Mouse (Mus musculus): Measurements from ENCODE around the gene A3galt2. TPM values are rescaled to one million over a fixed set of nuclear protein-coding genes. Genes with fewer than 3 reads are reported as not detected.

Gene A3galt2
- total and polyA plus RNA-seq, 2 experiments from 2014 or later: 0.05 to 0.38 TPM

DNA sequence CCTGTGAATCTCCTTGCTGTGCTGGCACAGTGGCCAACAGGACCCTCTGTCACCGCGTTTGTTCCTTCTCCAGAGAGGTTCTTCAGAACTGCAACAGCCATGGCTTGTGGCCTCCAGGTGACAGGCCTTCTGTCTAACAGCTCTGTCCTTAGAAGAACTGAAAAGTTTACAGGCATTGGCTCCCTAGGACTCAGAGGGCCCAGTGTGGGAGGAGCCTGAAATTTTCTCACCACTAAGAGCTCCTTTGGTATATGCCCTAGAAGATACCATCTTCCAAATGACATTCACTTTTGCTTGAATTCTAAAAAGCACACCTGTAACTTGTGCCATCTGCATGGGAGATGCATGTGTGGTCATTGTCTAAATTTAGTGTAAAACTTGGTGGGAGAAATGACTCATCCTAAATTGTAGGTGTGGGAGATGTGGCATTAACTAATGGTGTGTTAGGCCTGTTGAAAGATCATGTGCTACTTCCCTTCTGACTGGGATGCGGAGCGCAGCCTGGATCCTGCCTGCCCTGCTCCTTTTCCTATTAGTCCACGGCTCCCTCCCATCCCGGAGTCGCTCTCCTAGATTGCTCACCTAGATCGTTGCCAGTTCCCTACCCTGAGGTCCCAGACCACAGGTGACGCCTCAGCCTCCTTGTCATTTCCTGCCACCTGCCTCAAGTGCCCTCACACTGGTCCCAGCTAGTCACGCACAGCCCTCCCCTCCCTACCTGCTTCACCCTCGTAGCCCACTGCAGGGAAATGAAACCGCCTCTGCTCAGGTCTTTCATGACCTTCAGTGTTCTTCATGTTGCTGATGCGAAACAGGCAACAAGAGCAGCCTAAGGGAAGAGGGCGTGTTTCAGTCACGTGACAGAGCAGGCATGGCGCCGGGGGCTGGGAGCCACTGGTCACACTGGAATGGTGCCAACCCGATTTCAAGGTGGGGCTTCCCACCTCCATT is 20.2 kb upstream of the A3galt2 start:
- H3K9ac ChIP-seq (replicated peaks; ENCODE audit: low read length, poor library complexity, severe bottlenecking): peak overlapping the region; percentile 36; the same call in 1 of the 2 replicates
- peak overlapping the region; percentile 47 for H3K27ac ChIP-seq (ENCODE audit: low read depth, low read length)
- 51% methylated on average over 18 of the region's 18 CpGs for WGBS
- ATAC-seq (ENCODE audit: low FRiP score) (no peak), DNase-seq (ENCODE audit: low spot score) (no peak)
- peaks cover 2% of the 10 kb centered on the region; the same call in 1 of the 2 replicates for H3K36me3 ChIP-seq (ENCODE audit: insufficient read depth, low read length)
- no peak overlapping the region for H3K4me3 ChIP-seq (ENCODE audit: low read depth, low read length)
- TF ChIP-seq CTCF (IDR thresholded peaks at IDR 0.05): no peak
- H3K9me3 ChIP-seq (ENCODE audit: low read length): no peaks in the 10 kb centered on the region
- H3K4me1 ChIP-seq (ENCODE audit: insufficient read depth, low read length): peaks cover 37% of the 10 kb centered on the region
- H3K4me2 ChIP-seq (ENCODE audit: low read depth, low read length, poor library complexity, severe bottlenecking): 0 out of 2 replicates have a peak overlapping the region, but pooled peaks have one; percentile 6
- no peaks in the 10 kb centered on the region for H3K27me3 ChIP-seq (ENCODE audit: insufficient read depth, low read length)

DNA sequence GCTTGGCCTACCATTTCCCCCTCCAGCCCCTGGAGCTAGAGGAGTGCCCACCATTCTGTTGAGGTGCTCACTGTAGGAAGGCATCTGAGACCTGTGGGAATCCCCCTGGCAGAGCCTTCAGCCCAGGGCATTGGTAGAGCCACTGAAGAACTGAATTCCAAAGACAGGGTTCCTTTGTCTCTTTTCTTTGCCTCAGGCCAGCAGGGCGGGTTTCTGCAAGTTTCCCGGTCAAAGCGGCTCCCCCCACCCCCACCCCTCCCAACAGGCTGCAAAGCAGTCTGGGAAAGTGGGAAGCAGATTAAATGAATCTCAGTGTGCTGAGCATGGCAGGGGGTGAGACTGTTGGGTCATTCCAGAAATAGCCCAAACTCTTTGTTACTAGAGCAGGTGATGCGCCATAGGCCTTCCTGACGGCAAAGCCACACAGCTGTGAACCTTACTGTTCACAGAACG is 18.0 kb upstream of the A3galt2 start:
- Histone ChIP-seq H3K4me1 (ENCODE audit: insufficient read depth, low read length) (peaks cover 35% of the 10 kb centered on the region), H3K4me3 (ENCODE audit: low read depth, low read length) (no peak overlapping the region), H3K36me3 (ENCODE audit: insufficient read depth, low read length) (peaks cover 2% of the 10 kb centered on the region; the same call in 1 of the 2 replicates), H3K27ac (ENCODE audit: low read depth, low read length) (peak overlapping the region; percentile 70), H3K27me3 (ENCODE audit: insufficient read depth, low read length) (no peaks in the 10 kb centered on the region), H3K9ac (replicated peaks; ENCODE audit: low read length, poor library complexity, severe bottlenecking) (no peak overlapping the region), H3K4me2 (ENCODE audit: low read depth, low read length, poor library complexity, severe bottlenecking) (peak overlapping the region; percentile 16; the same call in 1 of the 2 replicates), H3K9me3 (ENCODE audit: low read length) (no peaks in the 10 kb centered on the region)
- WGBS: 2% methylated on average over 6 of the region's 6 CpGs
- ATAC-seq (ENCODE audit: low FRiP score) (no peak), DNase-seq (ENCODE audit: low spot score) (peak; percentile 40)
- TF ChIP-seq CTCF (IDR thresholded peaks at IDR 0.05): no peak

DNA sequence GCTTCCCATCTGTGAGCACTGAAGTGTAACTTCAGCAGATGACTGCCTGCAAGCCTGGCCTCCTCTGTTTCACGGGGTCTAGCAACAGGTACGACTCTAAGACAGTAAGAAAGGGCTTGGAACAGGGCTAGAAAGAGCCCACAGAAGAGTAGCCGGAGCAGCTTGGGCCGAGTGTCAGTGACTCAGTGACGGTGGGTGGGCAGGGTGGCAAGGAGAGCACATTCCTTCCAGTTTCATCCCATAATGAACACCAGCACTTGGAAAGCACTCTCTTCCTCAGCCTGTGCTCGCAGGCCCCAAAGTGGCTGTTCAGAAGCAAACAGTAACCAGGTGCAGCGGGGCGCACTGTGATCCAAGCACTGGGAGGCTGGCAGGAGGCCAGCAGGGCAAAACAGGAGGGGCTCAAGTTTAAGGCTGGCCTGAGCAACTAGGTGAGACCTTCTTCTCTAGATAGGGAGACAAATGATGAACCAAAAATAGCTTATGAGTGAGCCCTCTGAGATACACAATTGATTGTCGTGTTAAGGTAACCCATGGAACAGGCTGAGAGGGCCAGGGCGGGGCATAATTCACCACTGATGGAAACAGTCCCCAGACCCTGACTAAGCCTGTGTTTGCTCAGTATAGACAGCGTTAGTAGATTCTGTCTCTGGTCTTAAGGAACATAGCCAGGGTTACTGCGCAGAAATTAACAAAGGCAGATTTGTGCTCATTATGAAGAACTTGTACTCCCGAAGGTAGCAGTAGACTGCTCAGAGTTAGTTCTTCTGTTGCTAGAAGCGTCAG is 17.1 kb upstream of the A3galt2 start:
- TF ChIP-seq CTCF (IDR thresholded peaks at IDR 0.05): no peak
- peak overlapping the region; percentile 57; the same call in 1 of the 2 replicates for H3K27ac ChIP-seq (ENCODE audit: low read depth, low read length)
- no peak overlapping the region; the same call in 1 of the 2 replicates for H3K4me2 ChIP-seq (ENCODE audit: low read depth, low read length, poor library complexity, severe bottlenecking)
- WGBS: 43% methylated on average over 14 of the region's 14 CpGs
- peaks cover 2% of the 10 kb centered on the region; the same call in 1 of the 2 replicates for H3K36me3 ChIP-seq (ENCODE audit: insufficient read depth, low read length)
- ATAC-seq (ENCODE audit: low FRiP score) (no peak), DNase-seq (ENCODE audit: low spot score) (no peak)
- peaks cover 35% of the 10 kb centered on the region for H3K4me1 ChIP-seq (ENCODE audit: insufficient read depth, low read length)
- H3K9me3 ChIP-seq (ENCODE audit: low read length): no peaks in the 10 kb centered on the region
- no peaks in the 10 kb centered on the region for H3K27me3 ChIP-seq (ENCODE audit: insufficient read depth, low read length)
- H3K4me3 ChIP-seq (ENCODE audit: low read depth, low read length): no peak overlapping the region
- H3K9ac ChIP-seq (replicated peaks; ENCODE audit: low read length, poor library complexity, severe bottlenecking): 0 out of 2 replicates have a peak overlapping the region, but pooled peaks have one; percentile 24

DNA sequence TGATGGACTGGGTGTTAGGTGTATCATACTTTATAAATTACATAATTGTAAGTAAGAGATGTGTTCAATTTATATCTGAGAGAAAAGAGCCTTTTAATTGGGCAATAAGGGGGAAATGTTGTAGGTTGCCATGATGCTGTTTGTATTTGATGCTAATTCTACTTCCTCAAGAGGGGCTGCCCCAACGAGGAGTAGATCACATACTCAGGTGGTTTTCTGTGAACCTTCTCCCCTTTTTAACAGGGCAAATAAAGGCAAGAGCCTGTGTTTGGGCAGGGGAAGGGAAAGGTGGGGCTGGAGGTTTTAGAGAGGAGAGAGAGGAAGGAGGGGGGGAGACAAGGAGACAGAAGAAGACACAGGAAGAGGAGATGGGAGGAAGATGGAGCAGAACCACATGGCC is 14.3 kb upstream of the A3galt2 start:
- Histone ChIP-seq H3K4me3 (ENCODE audit: low read depth, low read length) (no peak overlapping the region), H3K27ac (ENCODE audit: low read depth, low read length) (no peak overlapping the region), H3K36me3 (ENCODE audit: insufficient read depth, low read length) (peaks cover 26% of the 10 kb centered on the region), H3K4me1 (ENCODE audit: insufficient read depth, low read length) (peaks cover 12% of the 10 kb centered on the region), H3K4me2 (ENCODE audit: low read depth, low read length, poor library complexity, severe bottlenecking) (no peak overlapping the region), H3K9ac (replicated peaks; ENCODE audit: low read length, poor library complexity, severe bottlenecking) (no peak overlapping the region), H3K9me3 (ENCODE audit: low read length) (no peaks in the 10 kb centered on the region), H3K27me3 (ENCODE audit: insufficient read depth, low read length) (no peaks in the 10 kb centered on the region)
- TF ChIP-seq CTCF (IDR thresholded peaks at IDR 0.05): no peak
- 72% methylated on average over 1 of the region's 1 CpGs for WGBS
- ATAC-seq (ENCODE audit: low FRiP score): no peak
- no peak for DNase-seq (ENCODE audit: low spot score)

DNA sequence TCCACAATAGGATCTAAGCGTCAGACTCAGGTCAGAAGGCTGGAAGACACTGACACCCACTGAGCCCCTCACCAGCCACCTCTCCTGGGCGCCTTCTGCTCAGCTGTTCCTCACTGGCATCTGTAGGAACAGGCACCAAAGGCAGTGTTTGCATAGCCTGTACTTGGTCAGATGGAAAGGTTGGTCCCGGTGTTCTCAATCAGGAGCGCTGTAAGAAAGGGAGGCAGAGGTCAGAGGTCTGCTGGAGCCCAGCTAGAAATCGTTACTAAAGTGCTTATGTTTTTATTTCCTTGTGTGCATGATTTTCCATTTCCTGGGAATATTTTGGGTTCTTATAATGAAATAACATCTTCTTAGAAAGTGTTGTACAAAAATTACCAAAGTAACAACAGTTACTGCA is 13.3 kb upstream of the A3galt2 start:
- TF ChIP-seq CTCF (IDR thresholded peaks at IDR 0.05): no peak
- Histone ChIP-seq H3K4me3 (ENCODE audit: low read depth, low read length) (no peak overlapping the region), H3K36me3 (ENCODE audit: insufficient read depth, low read length) (peaks cover 37% of the 10 kb centered on the region), H3K9me3 (ENCODE audit: low read length) (no peaks in the 10 kb centered on the region), H3K4me2 (ENCODE audit: low read depth, low read length, poor library complexity, severe bottlenecking) (no peak overlapping the region), H3K4me1 (ENCODE audit: insufficient read depth, low read length) (peaks cover 10% of the 10 kb centered on the region), H3K27ac (ENCODE audit: low read depth, low read length) (no peak overlapping the region), H3K27me3 (ENCODE audit: insufficient read depth, low read length) (no peaks in the 10 kb centered on the region), H3K9ac (replicated peaks; ENCODE audit: low read length, poor library complexity, severe bottlenecking) (no peak overlapping the region)
- DNase-seq (ENCODE audit: low spot score): no peak
- WGBS: 52% methylated on average over 5 of the region's 5 CpGs
- no peak for ATAC-seq (ENCODE audit: low FRiP score)

Data from midbrain, postnatal 0 days (tissue).